Mouse (Mus musculus) lung, adult 18-20 months (tissue): ENCODE data around the gene Plekhm1.
A peak's percentile ranks its signal among the peaks of the same experiment; 100 is the strongest.

Experiments used
- DNase-seq, 2 experiments: peaks; one replicate each; pipeline ENCODE4 v3.0.0; 2022; ENCODE audit warnings: mixed read lengths in 2 of 2

The Plekhm1 gene

GRCm38 (mm10) chr11:103394025-103394424, 18.5 kb downstream of the Plekhm1 start:
- DNase-seq, result no peak

DNA sequence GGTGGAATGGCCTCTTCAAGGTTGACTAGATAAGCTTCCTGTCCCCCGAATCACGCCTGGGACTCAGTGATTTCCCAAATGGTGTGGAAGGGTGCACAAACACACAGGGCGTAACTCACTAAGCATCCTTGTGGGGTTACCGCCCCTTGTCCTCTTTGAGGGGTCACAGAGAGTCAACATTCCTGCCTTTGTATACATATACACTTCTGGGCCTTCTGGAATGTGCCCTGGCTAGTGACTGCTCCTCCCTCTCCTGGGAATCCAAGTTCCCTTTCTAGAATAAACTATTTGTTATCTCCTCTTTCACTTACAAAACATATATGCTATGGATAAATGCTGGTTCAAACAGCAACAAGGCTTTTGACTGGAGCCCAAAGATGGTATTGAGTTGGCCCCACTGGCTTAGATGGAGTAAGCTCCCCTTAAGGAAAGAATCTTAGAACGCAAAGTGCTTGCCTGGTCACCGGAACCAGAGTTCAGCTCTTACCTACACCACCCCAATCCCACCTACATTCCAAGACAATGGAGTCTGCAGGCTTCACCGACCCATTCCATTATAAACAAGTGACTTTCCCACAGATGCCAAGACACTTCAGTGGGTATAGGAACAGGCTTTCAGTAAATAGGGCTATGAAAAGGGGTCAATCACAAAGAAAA, 24.5 kb downstream of the Plekhm1 start:
- DNase-seq, result peak; percentile 79 to 88

GRCm38 (mm10) chr11:103386827-103387226, 25.7 kb downstream of the Plekhm1 start:
- peak; percentile 79 to 87 for DNase-seq

DNA sequence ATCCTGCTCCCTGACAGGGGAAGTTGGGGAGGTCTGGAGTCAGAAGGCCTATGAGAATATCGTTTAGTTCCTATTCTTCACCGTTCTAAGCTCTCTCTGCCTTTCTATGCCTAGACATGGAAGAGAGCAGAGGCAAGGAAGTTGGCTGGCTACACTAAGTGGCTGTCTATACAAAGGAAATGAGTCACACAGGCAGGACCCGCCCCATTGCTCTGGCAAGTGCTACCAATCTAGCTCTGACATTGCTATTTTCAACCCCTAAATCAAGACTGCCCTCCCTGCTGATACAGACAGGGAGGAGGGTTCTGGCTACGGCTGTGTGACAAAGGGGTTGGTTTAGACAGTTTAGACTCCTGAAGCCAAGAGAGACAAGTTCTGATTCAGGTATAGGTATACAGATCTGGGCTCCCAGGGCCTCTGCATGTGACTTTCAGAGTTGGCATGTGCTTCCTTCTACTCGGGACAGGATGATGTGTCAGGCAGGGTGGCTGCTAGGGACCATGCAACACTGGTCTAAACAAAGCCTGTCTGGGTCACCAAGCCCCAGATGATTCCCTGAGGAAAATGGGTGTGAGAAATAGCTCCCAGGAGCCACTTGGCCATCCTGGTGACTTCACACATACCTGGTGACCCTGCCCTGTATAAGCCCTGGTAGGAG, 30.4 kb downstream of the Plekhm1 start:
- DNase-seq, result peak; percentile 89 to 92

DNA sequence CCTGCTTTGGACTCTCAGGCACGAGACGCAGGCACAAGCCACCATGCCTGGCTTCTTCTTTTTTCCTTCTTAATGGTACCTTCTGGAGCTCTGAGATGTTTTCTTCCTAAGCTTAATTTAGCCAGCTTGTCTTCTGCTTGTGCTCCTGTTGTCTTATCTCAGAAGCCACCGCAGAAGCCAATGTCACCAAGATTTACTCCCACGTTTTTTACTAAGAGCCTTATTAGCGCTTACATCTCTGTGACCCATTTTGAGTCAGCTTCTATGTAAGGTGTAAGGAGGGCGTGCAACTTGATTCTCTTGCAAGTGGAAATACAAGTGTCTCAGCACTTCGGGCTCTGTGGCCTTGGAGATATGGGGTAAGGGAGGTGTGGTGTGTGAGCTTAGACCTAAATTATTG, 31.0 kb downstream of the Plekhm1 start:
- DNase-seq, result no peak

GRCm38 (mm10) chr11:103380460-103380859, 32.0 kb downstream of the Plekhm1 start:
- DNase-seq, result no peak

DNA sequence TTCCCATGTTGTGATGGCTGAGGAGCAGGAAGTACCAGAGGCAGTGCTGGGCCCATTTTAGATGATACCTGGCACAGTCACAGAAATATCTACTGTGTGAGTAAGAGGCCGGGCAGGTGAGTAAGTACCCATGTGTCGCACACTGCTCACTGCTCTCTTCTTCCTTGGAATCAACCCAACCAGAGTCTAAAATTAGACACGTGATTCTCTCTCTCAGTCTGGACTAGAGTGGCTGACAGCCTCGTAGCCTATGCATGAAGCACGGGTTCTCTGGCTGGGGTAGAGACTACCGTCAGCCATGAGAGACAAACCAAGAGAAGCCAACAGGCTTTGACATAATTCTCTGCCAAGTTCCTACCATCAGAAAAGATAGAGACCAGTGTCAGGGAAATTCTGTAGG, 34.1 kb downstream of the Plekhm1 start:
- DNase-seq, result no peak

GRCm38 (mm10) chr11:103375772-103376171, 36.7 kb downstream of the Plekhm1 start:
- no peak for DNase-seq

DNA sequence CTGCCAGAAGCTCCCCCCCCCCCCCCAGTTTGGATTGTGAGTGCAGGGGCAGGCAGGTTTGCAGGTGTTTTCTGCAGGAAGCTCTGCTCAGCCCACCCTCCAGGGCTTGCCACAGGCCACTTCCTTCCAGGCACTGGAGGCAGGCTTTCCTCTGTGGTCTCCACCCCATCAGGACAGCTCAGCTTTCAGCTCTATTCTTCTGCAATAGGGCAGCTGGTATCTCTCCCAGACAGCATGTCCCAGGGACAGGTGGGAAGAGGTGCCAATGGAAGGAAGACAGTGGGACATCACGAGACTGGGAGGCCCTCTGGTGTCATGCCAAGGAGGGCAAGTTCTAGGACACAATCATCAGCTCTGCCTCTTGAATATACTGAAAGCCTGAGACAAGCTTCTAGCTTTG, 37.2 kb downstream of the Plekhm1 start:
- DNase-seq, result peak; percentile 44 to 62

- no peak for DNase-seq
Observed at GRCm38 (mm10) chr11:103373922-103374321, 38.6 kb downstream of the Plekhm1 start.

DNA sequence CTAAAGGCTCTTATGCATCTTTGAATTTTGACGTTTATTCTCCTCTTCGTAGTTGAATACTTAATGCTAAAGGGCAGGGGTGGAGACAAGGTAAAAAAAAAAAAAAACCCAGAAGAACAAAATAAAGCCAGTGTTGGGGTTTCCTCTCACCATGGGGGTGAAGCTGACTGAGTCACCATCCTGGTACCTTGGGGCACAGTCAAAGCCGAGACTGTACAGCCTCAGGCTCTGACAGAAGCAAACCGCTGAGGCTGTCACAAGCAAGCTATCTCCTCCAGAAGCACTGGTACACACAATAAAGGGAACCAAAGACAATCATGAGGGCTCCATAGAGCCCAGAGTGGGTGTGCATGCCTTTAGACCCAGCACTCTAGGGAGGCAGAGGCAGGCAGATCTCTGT, 39.9 kb downstream of the Plekhm1 start:
- DNase-seq, result no peak

DNA sequence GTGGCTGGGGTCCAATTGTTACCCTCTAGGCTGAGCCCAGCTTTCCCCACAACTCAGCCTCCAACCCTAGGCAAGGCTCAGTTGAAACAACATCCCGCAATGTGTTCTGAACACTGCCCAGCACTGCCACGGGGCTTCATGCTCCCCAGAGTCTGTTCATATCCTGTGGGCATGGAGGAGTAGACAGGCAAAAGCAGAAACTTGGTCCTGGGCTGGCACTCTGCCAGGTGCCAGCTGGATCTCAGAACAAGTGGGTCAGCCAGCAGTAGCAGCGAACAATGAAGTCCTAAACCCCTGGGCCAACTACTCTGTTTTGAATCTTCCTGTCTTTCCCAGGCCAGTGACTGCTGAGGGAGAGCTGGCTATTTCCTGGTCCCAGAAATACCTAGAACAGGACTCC, 40.4 kb downstream of the Plekhm1 start:
- DNase-seq, result peak; percentile 52 to 64

GRCm38 (mm10) chr11:103371222-103371539, 41.3 kb downstream of the Plekhm1 start:
- peak; percentile 45 to 68 for DNase-seq

- peak; percentile 60 to 64 for DNase-seq
Observed at GRCm38 (mm10) chr11:103370397-103371221, 41.9 kb downstream of the Plekhm1 start.

- DNase-seq, result peak in 1 of 2 experiments; percentile 41
Observed at GRCm38 (mm10) chr11:103365530-103365929, 47.0 kb downstream of the Plekhm1 start.

DNA sequence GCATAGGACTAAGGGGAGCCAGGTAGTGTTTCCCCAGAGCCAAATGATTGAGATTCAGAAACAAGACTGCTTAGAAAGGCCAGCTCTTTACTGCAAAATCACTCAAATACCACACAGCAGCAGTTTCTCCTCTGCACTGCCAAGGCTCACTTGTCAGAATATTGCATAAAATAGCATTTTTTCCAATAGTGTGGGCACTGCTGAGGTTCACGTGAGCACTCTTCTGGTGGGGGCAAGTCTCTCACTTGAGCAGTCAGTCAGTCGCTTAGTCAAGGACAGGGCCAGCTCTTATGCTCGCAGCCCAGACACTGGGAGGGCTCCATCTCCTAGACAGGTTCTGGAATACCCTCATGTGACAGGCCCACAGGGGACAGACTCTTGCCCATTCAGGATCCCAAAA, 47.5 kb downstream of the Plekhm1 start:
- DNase-seq, result no peak

DNA sequence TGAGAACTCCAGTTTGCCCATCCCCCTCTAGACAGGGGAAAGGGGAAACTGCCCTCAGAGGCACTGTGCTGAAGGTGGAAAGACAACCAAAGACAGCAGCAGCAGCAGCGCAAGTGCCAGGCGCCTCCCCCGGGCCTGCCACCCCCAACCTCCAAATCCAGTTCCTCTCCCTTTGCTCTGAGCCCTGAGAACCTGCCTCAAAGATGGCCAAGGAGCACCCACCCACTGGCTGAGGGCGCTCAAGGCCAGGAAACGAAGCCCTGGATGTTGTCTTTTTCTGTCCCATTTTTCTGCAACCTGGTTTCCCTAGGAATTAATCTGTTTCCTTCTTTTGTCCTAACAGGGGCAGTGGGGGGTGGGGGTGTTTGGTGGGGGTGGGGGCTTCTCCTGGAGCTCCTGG, 48.2 kb downstream of the Plekhm1 start:
- no peak for DNase-seq

DNA sequence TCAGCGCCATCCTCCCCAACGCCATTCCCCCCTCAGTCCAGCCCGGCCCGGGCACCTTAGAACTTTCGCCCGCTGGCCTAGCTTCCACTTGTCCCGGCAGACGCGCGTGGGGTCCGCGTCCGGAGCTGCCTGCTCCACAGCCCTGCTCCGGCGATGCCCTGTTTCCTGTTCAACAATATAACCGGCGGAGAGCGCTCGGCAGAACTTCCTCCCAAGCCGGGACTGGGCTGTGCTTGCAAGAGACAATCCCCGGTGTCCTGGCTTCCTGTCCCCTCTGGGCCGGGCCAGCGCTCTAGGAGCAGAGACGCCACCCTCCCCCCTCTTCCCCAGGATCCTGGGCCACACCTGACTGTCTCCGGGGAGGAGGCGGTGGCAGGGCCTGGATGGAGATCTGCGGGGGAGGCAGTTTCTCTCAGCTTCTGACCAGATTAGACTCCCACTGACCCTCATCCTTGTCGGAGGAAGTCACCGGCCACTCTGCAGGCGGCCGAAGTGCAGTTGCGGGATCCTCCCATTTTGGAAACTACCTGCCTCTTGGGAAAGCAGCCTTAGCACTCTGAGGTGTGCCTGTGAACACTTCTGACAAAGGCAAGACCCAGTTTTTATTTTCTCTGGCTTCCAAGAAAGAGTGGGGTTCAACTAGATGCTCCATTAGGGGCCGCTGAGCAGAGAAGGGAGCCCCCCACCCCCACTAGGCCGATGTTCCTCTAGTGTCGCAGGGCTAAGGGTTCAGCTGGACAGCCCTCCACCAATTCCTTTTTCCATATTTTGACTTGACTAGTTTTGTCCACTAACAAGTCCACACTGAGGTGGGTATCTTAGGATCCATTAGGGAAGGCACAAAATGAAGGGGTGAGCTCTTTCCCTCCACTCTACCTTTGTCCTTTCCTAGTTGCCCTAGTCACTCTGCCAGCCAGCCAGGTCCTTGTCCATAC, 49.0 kb downstream of the Plekhm1 start, which contains the start of gene Arhgap27:
TSS of gene Arhgap27 (minus strand) at position 479 of the 935 bp plus-strand sequence.
- peak; percentile 88 to 92 for DNase-seq

GRCm38 (mm10) chr11:103362521-103363181, 49.8 kb downstream of the Plekhm1 start:
- peak; percentile 49 to 53 for DNase-seq

DNA sequence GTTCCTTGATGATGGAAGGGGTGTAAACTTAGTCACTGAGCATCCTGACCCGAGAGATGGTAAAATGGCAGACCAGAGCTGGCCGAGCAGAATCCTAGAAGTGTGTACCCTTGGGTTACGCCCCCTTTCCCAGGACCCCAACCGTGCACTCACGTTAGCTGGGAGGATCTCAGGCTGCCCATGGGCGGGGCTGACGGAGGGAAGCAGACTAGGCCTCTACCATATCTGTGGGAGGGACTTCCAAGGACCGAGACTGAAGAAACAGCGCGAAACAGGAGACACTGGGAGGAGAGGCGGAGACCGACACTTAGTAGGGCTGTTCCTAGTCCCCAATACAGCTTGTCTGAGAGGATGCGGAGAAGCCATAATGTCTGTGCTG, 50.4 kb downstream of the Plekhm1 start:
- peak; percentile 72 to 75 for DNase-seq

DNA sequence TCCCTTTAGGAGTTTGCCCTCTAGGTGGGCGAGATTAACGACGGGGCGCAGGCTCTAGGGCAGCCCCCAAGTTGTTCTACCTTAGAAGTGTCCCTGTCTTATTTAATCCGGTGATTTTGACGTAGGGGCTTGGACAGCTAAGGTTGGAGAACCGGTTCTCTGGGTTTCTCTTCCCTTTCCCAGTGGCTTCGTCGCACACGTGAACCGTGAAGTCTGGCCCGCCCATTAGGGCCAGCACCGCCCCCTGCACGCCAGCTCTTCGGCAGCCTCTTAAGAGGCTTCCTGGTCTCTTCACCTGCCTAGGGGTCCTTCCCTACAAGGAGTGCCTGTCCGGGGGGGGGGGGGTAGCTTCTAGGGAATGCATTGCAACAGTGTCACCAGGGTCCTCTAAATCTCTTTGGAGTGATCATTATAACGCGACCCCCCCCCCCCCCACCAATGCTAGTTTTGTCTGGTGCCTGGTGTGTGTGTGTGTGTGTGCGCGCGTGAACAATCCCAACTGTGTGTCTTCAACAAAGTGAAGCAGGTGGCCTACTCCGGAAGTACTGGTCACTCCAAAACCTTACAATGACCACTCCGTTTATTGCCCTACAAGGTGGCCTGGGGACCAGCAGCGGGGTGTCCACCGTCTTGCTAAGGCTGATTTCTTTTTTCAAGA, 51.0 kb downstream of the Plekhm1 start:
- DNase-seq, result peak; percentile 82 to 89
